Mouse (Mus musculus) regulatory T cell (primary cell): Measurements from ENCODE around the gene Raet1e.
"Not testable (repeated sequence)": the region's sequence is repeated elsewhere in the genome, so short reads cannot be mapped to it uniquely, and the experiment has no call there.

Experiments used
- in situ Hi-C: fragments of 300-600 bp; cut with MboI, MseI; formaldehyde crosslinking; loops from one replicate; pipeline ENCODE4 v1.15.1; 2025; ENCODE audit warnings: high pct_unique_total_duplicates

Raet1e gene

GRCm38 (mm10) chr10:22273684-22274305, 115.4 kb downstream of the Raet1e start:
- in situ Hi-C loops, result loop anchor here (10.0 kb wide), 1 partner anchor 109 kb away; no protein-coding TSS in a partner anchor

- in situ Hi-C loops, result loop anchor here (10.0 kb wide), 1 partner anchor 110 kb away; no protein-coding TSS in a partner anchor
Measured at GRCm38 (mm10) chr10:22274445-22275057, 116.2 kb downstream of the Raet1e start.

GRCm38 (mm10) chr10:22278468-22278867, 120.1 kb downstream of the Raet1e start:
- in situ Hi-C loops, result loop anchor here (10.0 kb wide), 1 partner anchor 114 kb away; no protein-coding TSS in a partner anchor

GRCm38 (mm10) chr10:22282816-22283215, 124.4 kb downstream of the Raet1e start:
- in situ Hi-C loops, result loop anchor here (10.0 kb wide), 1 partner anchor 58 kb away; no protein-coding TSS in a partner anchor

- in situ Hi-C loops, result no loop called here
Measured at GRCm38 (mm10) chr10:22295676-22296075, 137.3 kb downstream of the Raet1e start.

GRCm38 (mm10) chr10:22297033-22297762, 138.8 kb downstream of the Raet1e start:
- in situ Hi-C loops, result no loop called here

GRCm38 (mm10) chr10:22297766-22298461, 139.5 kb downstream of the Raet1e start:
- in situ Hi-C loops, result no loop called here

GRCm38 (mm10) chr10:22299324-22299723, 141.0 kb downstream of the Raet1e start:
- in situ Hi-C loops, result no loop called here

GRCm38 (mm10) chr10:22301641-22302040, 143.3 kb downstream of the Raet1e start:
- in situ Hi-C loops, result loop anchor here (10.0 kb wide), 1 partner anchor 1147 kb away; no protein-coding TSS in a partner anchor

- in situ Hi-C loops, result loop anchor here (10.0 kb wide), 1 partner anchor 1148 kb away; no protein-coding TSS in a partner anchor
Measured at GRCm38 (mm10) chr10:22302344-22303057, 144.1 kb downstream of the Raet1e start.

GRCm38 (mm10) chr10:22303736-22304135, 145.4 kb downstream of the Raet1e start:
- in situ Hi-C loops, result loop anchor here (10.0 kb wide), 1 partner anchor 1149 kb away; no protein-coding TSS in a partner anchor

- in situ Hi-C loops, result loop anchor here (10.0 kb wide), 1 partner anchor 1151 kb away; no protein-coding TSS in a partner anchor
Measured at GRCm38 (mm10) chr10:22305801-22306200, 147.4 kb downstream of the Raet1e start.

GRCm38 (mm10) chr10:22306452-22306851, 148.1 kb downstream of the Raet1e start:
- in situ Hi-C loops, result loop anchor here (10.0 kb wide), 1 partner anchor 1152 kb away; no protein-coding TSS in a partner anchor

GRCm38 (mm10) chr10:22308221-22308620, 149.9 kb downstream of the Raet1e start:
- in situ Hi-C loops, result loop anchor here (10.0 kb wide), 1 partner anchor 1153 kb away; no protein-coding TSS in a partner anchor

- in situ Hi-C loops, result no loop called here
Measured at GRCm38 (mm10) chr10:22322858-22323257, 164.5 kb downstream of the Raet1e start.

- in situ Hi-C loops, result not testable (repeated sequence)
Measured at GRCm38 (mm10) chr10:22345721-22346120, 187.4 kb downstream of the Raet1e start.

GRCm38 (mm10) chr10:22353548-22354195, 195.3 kb downstream of the Raet1e start:
- in situ Hi-C loops, result not testable (repeated sequence)

GRCm38 (mm10) chr10:22354196-22354574, 195.8 kb downstream of the Raet1e start:
- in situ Hi-C loops, result not testable (repeated sequence)

GRCm38 (mm10) chr10:22357373-22357772, 199.0 kb downstream of the Raet1e start:
- in situ Hi-C loops, result not testable (repeated sequence)

- in situ Hi-C loops, result not testable (repeated sequence)
Measured at GRCm38 (mm10) chr10:22360252-22360651, 201.9 kb downstream of the Raet1e start, which contains the start of gene Raet1d. TSS of gene Raet1d (plus strand) at chr10:22360552.
